Mouse (Mus musculus): ENCODE results near the gene Sel1l.

DNA sequence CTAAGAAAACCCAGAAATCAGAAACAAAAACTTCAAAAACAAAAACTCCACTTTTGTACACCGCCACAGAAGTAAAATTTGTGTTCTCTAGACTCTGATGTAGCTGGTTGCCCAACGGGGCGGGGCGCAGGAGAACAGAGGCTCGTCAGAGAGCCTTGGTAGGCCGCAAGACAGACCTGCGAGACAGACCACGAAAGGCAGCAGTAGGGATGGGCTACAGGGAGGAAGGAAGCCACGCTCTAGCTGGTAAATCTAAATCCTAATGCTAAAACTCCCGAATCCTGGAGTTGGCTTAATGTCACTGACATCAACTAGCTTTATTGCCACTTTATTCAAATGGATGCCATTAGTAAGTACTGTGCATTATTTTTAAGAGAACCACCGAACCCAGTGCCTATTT is 41.9 kb downstream of the Sel1l start:
- TF ChIP-seq CTCF (IDR thresholded peaks at IDR 0.05; ENCODE audit: low read depth) (no peak), EP300 (optimal IDR thresholded peaks at IDR 0.05) (no peak)
